Mouse (Mus musculus) E14TG2a.4 (cell line): Measurements from ENCODE around the gene Keap1.

ENCODE experiments used
- CTCF ChIP-seq: conservative IDR thresholded peaks from 2 replicates; pipeline ENCODE4 v1.5.1; 2014; ENCODE audit warnings: low read length
- POU5F1 ChIP-seq: IDR thresholded peaks from 2 replicates; pipeline ENCODE4 v1.6.1; 2014; ENCODE audit warnings: low read length, borderline replicate concordance

GRCm38 (mm10) chr9:21265611-21266010 lies 26.4 kb upstream of the Keap1 start:
- TF ChIP-seq CTCF, result no peak
- TF ChIP-seq POU5F1, result no peak
